Mouse (Mus musculus) spleen, adult 2 months (tissue): ENCODE results near the gene 4933411K16Rik.

Source experiments
- CTCF ChIP-seq: fragments of 200-500 bp; IDR thresholded peaks from 2 replicates; pipeline ENCODE4 v1.5.1; 2011; ENCODE audit warnings: mild to moderate bottlenecking, inconsistent platforms; ENCODE audit not compliant: insufficient read depth, insufficient read length, insufficient replicate concordance; ENCODE audit errors: extremely low read depth
- POLR2A ChIP-seq: fragments of 200-500 bp; IDR thresholded peaks from 2 replicates; pipeline ENCODE4 v1.6.1; 2011; ENCODE audit warnings: low read depth, low read length, inconsistent platforms

- no peak for TF ChIP-seq CTCF
- TF ChIP-seq POLR2A, result no peak
Observed at GRCm38 (mm10) chr19:42011123-42011522, 40.9 kb upstream of the 4933411K16Rik start.
